19 mouse cellular contexts compared by ENCODE assay signal in the genomic region with DNA sequence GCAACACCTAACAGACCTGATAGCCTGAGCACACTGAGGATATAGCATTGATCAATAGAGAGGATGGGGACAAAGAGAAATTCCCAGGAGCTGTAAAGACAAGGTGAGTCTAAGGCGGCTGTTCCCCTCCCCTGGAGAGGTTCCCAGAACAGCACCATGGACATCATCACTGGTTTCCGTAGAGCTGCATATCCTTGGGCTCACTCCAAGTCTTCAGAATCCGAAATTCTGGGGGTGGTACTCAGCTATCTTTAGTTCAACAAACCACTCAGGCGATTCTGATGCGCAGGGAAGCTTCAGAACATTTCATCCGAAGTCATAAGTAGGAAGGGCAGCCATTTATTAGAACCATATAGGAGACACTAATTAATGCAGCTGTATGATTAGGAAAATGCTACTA.
DNase-seq lines count a peak whose midpoint lies in the region.
"Had no signal": no experiment of that assay in that cellular context is flagged by ENCODE, and none has a peak within 500 bp of the region (broad histone marks: within the 10 kb centered on the region; RNA-seq: fewer than 3 reads in every experiment).

No protein-coding gene starts in this region.

- intact Hi-C loops in left cerebral cortex, postnatal 4 days (cut with DNase I): no loop called here
- intact Hi-C loops in left cerebral cortex, postnatal 25 days (cut with DNase I): no loop called here
- intact Hi-C loops in heart, postnatal 10 days (cut with DNase I): no loop called here

- peak; percentile 24 for DNase-seq in left cerebral cortex, adult 11 months (ENCODE audit: low spot score)
- no peak for DNase-seq in left cerebral cortex, postnatal 4 days
- peak; percentile 45 for DNase-seq in layer of hippocampus, adult 9-11 months
- peak; percentile 54 to 85 for DNase-seq in left cerebral cortex, postnatal 25 days (ENCODE audit: low spot score in 2 of 2)
- DNase-seq in right cerebral cortex, postnatal 36 days (ENCODE audit: low spot score in 2 of 2): peak; percentile 37 to 62
- no peak for DNase-seq in kidney, postnatal 25 days
- no peak for DNase-seq in gastrocnemius, postnatal 25 days
- no peak for DNase-seq in heart, postnatal 10 days
- DNase-seq: adrenal gland, postnatal 25 days; cerebellum, adult 9-10 months; forebrain, postnatal 0 days; gastrocnemius, postnatal 14 days; heart, adult 2 months; heart, postnatal 36 days; kidney, adult 8-10 months; kidney, postnatal 14 days; lung, adult 18-20 months; lung, postnatal 10 days; thymus, postnatal 36 days had no signal

Comparison
In these comparisons a context has a peak if more than half of its experiments do, and no peak if none do; other contexts are left out.
1. DNase-seq: peak in left cerebral cortex, adult 11 months (single experiment), layer of hippocampus, adult 9-11 months (single experiment), left cerebral cortex, postnatal 25 days (2 of 2) and right cerebral cortex, postnatal 36 days (2 of 2); none in left cerebral cortex, postnatal 4 days (single experiment), kidney, postnatal 25 days (0 of 2), gastrocnemius, postnatal 25 days (single experiment) and heart, postnatal 10 days (0 of 2).